Mouse (Mus musculus) embryo, embryonic 9.5 days (tissue): Measurements from ENCODE around the gene Prdm16.
A peak's percentile ranks its signal among the peaks of the same experiment; 100 is the strongest.

Source experiments
- DNase-seq: peaks from one replicate; pipeline ENCODE4 v3.0.0-alpha.2; 2017; ENCODE audit errors: extremely low spot score

The Prdm16 gene

DNA sequence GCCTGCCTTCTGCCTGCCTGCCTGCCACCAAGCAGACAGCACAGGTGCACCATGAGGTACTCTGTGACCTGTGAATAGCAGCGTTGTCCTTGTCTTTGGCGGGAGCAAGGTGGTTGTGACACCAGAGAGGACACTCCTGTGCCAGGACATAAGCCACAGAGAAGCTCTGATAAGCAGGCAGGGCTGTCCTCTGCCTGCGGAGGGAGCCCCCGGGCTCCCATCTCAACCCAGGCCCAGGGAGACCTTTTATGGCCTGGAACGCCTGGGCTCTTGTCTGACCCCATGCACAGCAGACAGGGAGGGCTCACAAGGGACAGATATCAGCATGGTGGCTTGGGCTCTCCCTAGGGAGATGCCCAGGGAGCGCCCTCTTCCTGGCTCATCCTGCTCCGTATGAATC lies 118.7 kb downstream of the Prdm16 start:
- no peak for DNase-seq

DNA sequence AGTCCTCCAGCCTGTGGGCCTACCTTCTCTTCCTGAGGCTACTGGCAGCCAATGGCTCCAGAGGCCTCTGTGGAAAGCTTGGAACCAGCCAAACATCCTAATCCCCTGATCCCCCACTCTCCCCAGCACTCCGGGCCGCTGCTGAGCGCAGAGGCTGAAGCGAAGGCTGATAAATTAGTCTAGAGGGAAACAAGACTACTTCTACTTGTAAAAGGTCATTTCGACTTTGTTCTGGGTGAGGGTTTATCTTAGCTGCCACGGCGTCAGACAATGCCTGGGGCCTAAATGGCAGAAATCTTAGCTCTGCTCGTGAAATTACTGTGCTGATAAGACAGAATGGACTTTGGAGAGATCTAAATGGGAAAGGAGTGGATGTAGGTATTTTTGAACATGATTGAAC lies 120.2 kb downstream of the Prdm16 start:
- no peak for DNase-seq

DNA sequence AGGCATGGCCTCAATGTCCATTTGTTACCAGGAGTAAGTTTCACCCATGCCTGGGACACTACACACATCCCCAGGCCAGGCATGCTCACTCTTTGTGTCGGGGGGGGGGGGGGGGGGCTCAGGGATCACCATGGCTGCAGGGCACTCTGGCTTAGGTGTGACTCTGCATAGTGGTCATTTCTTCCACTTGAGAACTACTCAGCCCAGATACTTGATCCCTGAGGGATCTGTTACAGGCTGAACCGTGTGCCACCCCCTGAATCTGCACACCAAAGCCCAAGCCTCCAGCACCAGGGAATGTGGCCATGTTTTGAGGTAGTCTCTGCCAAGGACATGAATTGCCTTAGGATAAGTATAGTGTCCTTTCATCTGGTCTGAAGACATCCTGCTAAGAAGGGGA lies 123.0 kb downstream of the Prdm16 start:
- DNase-seq = no peak

DNA sequence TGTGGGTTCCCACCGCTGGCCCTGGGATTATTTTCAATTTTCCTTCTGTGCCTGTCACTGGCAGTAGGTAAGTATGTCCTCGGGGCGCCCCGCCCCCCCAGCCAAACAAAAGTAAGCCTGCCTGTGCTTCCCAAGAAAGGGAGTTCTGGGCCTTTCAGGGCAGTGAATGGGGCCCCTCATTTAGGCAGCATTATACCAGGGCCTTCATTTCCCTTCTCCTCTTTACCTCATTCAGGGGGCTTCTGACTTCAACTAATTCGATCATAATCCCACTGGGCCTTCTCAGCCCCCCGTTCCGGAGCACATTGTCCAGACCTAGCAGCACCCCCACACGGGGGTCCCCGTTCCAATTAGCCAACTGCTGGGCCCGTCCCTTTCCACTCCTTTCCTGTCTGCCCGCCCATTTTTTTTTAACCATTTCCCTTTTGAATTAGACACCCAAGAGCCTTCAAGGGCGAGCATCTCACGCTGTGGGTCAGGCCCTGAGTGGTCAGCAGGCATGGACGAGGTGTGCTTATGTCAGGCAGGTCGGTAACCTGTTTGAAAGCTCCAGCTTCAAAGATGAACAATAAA lies 124.1 kb downstream of the Prdm16 start:
- no peak for DNase-seq

DNA sequence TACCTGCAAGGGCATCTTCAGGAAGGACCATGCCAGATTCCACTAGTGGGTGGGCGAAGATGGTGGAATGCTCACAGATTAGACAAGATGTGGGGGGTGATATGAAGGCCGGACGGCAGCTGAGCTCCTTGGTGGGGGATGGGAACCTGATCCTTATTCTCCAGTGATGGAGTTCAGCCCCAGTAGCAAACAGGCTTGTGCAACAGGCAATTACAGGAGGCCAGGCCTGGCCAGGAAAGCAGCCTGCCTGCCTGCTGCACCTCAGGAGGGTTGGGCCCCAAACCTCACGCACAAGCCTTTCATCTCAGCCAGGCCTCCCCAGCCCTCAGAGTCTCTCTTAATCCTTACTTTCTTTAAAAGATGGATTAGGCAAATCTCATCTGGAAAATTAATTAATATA lies 124.9 kb downstream of the Prdm16 start:
- no peak for DNase-seq

DNA sequence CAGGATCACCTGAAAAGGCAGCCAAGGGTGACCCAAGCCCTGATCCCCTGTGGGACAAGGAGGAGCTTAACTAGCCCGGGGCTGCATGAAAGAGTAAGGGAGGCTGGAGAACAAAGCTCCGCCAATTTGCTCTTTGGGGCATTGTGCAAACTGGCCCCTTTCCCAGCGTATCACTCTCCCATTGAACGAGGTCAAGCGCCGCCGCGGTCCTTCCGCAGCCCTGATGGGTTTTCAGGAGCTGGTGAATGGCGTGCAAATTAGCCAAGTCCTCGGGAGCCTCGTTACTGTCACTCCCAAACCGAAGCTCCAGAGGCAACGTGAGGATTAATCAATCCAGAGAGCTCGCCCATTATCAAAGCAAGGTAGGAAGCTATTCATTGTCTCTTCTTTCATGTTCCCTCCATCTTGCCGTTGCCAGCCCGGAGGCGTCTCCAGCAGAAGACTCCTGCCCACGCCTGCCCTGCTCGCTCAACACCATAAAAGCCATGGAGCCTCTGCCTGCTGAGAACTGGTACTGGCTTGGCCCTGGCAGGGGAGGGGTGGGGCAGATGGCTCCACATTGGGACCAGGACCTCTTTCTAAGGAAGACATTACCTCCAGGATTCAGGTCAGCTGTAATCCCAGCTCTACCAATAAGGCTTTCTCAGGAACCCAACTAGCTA lies 129.8 kb downstream of the Prdm16 start:
- peak; percentile 53 for DNase-seq

DNA sequence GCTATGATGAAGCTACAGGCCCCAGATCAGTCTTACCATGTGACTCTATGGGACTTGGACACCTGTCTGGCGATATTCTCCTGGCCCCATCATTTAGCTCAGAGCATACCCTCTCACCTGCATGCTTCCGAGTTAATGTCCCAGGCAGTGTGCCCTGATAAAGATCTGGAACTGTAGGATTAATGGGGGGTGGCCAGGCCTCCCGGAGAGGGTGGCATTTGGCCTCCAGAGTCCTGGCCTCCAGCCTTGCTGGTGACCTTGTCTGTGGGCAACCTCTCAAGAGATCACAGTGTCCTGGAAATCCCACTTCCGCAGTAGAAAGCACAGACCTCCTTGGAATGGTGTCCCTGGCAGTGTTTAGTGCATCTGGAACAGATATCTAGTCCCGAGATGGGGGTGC lies 131.4 kb downstream of the Prdm16 start:
- no peak for DNase-seq

DNA sequence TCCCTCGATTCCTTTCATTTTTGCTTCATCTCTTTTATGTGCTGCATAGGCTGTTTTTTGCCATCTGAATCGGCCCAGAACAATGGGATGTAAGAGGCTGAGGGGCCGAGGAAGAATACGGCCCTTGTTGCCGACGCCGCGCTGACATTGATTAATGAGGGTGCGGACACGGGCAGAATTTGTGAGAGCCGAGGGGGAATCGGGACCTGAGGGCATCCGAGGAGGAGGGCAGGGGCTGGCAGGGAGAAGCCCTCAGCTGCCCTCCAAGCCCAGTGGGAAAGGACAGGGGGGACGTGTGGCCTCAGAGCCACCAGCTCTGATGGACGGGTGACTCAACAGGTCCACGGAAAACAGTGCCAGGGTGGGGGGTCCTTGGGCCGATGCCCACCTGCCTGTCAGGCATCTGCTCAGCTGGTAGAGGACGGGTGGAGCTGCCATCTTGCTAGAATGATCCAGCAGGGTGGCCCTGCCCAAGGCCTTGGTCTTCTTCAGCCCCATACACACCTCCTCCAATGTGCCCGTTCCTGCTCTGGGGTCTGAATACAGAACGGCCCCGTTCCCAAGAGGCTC lies 133.3 kb downstream of the Prdm16 start:
- peak; percentile 59 for DNase-seq

DNA sequence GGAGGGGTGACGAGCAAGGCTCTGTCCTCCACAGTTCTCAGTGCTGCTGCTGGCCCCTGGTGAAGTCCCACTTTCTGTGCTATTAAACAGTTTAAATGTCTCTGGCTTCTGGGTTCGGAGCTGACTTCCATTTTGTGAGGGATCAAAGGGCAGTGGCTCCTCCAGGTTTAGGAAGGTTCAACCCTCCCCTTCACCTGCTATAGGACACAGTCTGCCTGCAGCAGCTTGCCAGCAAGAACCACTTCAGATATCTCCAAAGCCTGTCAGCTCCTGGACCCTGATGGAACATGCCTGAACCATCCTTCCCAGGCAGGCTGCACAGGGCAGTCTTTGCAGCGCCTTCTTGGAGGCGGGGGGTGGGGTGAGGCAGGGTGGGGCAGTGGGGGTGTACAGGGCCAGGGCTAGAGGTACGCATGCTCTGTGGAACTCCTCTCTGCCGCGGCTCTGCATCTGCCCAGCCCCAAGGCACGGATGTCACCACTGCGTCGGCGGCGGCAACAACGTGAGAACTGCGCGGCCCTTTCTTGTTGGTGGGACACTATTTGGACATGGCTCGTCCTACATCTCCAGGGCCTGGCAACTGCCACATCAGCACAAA lies 134.2 kb downstream of the Prdm16 start:
- no peak for DNase-seq

DNA sequence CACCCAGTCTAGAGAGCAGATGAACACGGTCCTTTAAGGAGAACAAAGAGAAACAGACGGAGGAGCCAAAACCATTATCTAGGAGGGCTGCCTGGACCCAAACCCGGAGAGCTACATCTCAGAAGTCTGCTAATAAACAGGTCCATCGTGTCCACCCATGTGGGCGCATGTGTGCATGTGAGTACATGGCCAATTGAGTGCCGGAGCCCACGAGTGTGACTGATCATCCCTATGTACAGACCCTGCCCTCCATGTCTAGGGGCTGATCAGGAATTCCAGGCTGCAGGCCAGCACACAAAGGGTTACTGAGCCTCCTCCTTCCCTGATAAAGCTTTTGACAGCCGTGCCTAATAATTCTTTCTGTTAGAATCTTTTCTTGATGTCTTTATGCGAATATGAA lies 136.0 kb downstream of the Prdm16 start:
- DNase-seq = no peak

DNA sequence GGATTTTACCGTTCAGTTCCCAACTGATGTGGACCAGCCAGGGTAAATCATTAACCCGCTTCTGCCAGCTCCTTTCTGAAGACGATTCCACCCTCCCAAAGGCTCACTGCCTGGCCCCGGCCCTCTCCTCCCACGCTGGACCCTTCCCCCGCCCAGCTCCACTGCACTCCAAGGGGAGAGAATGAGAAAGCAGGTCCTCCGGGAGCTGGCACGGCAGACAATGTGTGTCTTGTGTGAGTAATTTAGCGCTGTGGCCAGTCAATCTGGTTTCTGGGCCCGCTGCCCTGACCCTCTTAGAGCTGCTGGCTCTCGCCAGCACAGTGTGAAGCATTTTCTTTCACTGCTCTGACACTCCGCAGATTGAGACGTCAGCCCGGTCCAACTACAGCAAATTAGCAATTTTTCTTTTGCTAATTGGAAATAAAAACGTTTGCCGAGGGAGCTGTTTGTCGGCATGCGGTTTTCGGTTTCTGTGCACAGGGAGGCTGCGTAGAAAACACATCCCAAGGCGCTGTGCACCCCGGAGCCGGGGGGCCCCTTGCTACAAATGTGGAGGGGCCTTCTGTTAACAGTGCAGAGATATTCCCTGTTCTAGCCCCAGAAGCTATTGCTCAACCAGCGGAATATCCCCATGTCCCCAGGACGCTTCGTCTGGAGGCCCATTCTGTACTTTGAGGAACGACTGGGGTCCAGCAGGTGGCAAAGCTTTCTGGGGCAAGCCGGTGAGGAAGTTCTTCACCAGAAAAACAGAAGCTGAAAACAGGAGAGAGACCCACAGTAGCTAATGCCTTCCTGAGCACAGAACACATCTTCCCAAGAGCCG lies 136.8 kb downstream of the Prdm16 start:
- peak; percentile 72 for DNase-seq

DNA sequence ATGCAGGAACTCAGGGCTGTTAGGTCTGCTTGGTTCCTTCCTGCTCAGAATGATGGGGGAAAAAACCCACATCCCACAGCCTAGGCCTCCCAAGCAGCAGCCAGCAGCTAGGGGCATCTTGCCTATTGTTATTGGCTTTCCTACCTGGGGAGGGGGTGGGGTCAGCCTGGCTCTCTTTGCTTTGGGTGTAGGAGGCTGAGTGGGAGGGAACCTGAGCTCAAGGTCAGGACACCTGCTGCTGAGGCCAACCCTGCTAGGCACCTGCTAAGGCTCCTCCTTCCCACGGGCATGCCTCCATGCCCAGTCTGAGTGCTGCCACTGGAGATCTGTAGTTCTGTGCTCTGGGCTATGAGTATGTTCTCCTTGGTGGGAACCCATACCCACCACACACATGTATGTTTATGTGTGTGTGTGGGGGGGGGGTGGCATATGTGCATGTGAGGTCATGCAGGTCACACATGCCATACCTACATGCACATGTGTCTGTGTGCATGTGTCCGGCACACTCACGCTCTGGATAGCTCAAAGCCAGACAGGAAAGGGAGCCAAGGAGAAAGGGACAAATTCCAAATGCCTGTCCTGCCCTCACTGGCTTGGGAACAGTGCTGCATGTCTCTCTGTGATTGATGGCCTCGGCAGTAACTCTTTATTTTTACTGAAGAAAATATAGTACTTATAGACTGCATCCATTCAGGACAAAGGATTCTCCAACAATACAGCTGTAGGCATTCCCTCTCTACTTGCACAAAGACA lies 139.1 kb downstream of the Prdm16 start:
- no peak for DNase-seq

DNA sequence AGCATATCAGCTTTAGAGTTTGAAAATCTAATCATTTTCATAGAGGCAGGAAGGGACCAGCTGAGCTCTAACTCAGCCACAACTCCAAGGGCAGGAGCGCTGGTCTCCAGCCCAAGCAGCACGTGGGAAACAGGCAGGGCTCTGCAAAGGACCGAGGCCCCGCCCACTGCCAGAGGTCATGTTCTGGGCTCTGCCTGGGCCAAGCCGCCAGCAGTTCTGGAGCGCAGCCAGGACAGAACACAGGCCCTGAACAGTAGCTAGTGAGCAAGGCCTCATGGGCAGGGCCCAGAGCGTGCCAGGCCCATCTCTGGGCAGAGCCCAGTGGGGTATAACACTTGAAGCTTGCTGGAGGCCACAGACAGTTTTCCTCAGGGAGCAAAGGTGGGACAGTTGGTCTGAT lies 139.7 kb downstream of the Prdm16 start:
- DNase-seq = peak; percentile 57

DNA sequence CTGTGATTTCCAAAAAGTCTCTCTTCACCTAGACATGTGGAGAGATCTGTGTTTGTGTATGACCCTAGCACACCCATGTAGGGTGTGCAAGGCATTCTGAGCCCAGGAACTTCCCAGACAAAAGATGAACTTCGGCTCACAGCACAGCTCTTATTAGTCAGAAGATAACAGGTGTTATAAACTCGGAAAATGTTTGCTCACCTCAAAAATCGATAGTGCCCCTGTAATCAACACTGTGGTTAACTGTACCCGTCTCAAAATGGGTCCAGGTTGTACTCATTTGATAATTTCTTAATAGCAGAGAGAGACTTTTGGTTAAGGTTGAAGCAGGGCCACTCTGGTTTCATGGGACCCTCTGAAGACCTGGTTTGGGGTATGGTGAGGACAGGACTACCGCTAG lies 140.2 kb downstream of the Prdm16 start:
- no peak for DNase-seq

DNA sequence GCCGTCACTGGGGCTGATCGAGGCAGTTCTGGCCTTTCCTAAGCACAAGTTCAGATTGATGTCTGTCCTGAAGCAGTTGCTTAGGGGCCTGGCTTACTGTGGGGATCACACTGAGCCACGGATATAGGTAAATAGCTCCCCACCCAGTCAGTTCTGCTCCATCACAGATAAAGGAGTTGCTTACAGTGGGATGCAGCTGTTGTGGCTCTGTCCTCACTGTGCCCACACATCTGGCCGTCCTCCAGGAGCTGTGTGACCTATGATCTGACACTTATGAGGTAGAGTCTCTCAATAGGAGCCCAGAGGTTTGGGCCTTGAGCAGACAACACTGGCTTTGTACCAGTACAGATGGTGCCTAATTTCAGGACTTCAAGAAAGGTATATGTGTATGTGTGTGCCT lies 142.7 kb downstream of the Prdm16 start:
- no peak for DNase-seq

DNA sequence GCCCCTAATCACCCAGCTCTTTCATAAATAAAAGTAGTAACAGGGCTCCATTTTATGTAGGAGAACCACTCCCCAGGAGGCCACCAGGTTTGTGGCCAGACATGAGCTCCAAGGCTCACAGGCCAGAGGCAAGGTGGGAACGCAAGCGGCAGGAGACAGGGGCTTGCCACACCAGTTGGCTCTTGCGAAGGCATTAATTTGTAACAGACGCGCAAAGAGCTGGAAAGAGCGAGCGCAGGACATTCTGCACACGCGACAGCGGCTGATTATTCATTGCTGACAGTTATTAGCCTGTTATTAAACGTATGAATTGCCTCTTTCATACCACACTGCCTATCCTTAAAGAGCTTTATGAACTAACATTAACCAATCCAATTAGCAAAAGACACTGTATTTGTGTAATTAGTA lies 144.0 kb downstream of the Prdm16 start:
- no peak for DNase-seq

DNA sequence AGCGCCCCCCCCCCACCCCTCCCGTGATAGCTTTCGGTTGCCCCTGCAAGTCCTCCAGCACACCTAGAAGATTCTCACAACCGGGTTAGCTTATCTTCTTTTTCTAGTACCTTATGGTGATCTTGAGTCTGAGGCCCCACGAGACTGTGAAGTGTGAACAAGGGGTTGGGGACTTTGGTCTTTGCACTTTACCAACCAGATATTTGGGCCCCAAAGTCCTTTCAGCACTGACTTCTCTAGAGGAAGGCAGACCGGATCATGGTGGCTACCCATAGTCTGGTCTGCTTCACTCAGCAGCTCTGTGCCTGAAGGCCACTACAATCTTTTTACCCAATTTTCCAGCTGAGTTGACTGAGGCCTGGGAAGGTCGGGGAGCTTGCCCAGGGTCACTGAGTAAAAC lies 144.4 kb downstream of the Prdm16 start:
- DNase-seq = no peak

DNA sequence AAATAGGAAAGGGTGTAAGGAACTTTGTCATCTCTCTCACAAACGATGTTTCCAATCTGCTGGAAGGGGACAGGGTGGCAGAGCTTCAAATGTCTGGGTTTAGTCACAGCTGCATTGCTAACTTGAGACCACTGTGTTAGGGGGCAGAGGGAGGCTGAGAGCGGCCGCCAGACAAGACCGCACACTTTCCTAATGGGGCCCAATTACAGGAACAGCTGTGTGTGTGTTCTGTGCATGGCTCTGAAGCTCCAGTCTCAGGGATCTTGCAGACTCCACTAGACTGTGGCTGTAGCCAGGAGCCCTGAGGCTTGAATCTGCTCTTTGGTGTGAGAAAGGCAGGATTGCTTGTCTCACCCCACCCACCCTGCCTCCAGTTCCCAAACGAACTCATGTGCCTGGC lies 148.6 kb downstream of the Prdm16 start:
- DNase-seq = no peak

DNA sequence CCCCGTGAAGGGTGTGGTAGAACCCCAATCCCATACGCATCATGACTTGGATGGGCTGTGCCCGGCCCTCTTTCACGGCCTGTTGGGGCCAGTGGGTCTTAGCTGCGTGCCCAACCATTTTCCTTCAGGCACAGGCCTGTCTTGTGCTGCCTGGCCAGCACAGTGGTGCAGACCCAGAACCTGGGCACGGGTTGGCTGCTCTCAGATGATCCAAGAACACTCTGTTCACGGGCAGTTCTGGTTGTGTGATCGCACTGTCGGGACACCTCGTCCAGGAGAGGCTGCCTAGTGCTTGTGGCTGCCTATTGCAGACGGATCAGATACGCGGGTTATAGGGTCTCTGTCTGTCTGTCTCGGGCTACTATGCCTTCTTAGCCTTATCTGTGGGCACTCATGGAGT lies 154.0 kb downstream of the Prdm16 start:
- DNase-seq = no peak

DNA sequence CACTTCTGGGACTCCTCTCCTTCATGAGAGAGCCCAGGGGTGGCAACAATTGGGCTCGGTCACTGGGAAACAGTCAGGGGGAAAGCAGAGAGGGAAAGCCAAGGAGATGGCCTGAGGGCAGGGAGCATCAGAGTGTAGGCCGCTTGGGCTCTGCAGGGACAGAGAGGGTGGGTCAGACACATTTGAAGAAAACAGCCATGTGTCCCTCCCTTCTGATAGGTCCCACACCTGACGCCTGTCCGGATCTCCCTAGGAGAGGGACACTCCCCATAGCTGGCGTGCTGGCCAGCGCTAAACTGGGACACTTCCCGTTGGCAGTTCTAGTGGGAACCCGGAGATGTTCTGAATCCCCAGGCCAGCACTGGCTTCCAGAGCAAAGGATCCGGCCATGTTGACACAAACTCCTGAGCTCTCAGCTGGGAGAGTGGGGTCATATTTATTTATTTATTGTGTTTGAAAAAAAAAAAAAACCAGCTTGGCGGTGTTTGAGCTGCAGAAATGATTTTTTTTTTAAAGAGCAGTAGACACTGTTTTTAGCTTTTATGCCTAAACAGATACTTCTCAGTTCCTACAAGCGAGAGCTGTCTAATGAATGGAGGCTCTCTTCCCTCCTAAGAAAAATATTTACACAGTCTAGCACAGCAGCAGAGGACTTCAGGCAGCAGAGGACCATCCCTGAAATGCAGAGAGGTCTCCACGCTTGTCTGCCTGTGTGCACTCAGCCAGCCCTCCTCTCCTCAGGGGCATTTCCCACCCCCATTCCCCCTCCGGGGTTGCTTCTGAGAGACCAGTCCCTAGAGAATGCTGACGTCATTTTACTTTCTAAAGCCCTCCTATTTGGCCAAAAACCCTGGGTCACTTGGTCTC lies 154.7 kb downstream of the Prdm16 start:
- no peak for DNase-seq
